Mouse (Mus musculus): ENCODE results near the gene Map3k15.

The Map3k15 gene

GRCm38 (mm10) chrX:160134136-160134843 lies 146.1 kb downstream of the Map3k15 start:
- no peak for DNase-seq (ENCODE audit: low spot score)

- DNase-seq (ENCODE audit: low spot score) = no peak
Measured at GRCm38 (mm10) chrX:160135719-160136118, 147.5 kb downstream of the Map3k15 start.

- no peak for DNase-seq (ENCODE audit: low spot score)
Measured at GRCm38 (mm10) chrX:160136153-160136552, 147.9 kb downstream of the Map3k15 start.

- no peak for DNase-seq (ENCODE audit: low spot score)
Measured at GRCm38 (mm10) chrX:160137177-160137860, 149.1 kb downstream of the Map3k15 start.

- peak; percentile 89 for DNase-seq (ENCODE audit: low spot score)
Measured at GRCm38 (mm10) chrX:160137861-160138717, 149.9 kb downstream of the Map3k15 start, which contains the start of gene Pdha1. Pdha1 (minus strand) TSS chrX:160138413.

GRCm38 (mm10) chrX:160146806-160147205 lies 158.6 kb downstream of the Map3k15 start:
- no peak for DNase-seq (ENCODE audit: low spot score)

GRCm38 (mm10) chrX:160147406-160147805 lies 159.2 kb downstream of the Map3k15 start:
- no peak for DNase-seq (ENCODE audit: low spot score)

GRCm38 (mm10) chrX:160148859-160149258 lies 160.6 kb downstream of the Map3k15 start:
- no peak for DNase-seq (ENCODE audit: low spot score)

GRCm38 (mm10) chrX:160153147-160153815 lies 165.0 kb downstream of the Map3k15 start:
- no peak for DNase-seq (ENCODE audit: low spot score)

GRCm38 (mm10) chrX:160164259-160164658 lies 176.0 kb downstream of the Map3k15 start:
- no peak for DNase-seq (ENCODE audit: low spot score)

GRCm38 (mm10) chrX:160166246-160166985 lies 178.2 kb downstream of the Map3k15 start:
- no peak for DNase-seq (ENCODE audit: low spot score)

GRCm38 (mm10) chrX:160170150-160170549 lies 181.9 kb downstream of the Map3k15 start:
- DNase-seq (ENCODE audit: low spot score) = peak; percentile 57
